Mouse (Mus musculus) stomach, embryonic 16.5 days (tissue): ENCODE results near the gene Gm3233. TPM values are rescaled to one million over a fixed set of nuclear protein-coding genes. Genes with fewer than 3 reads are reported as not detected.
"Not testable (repeated sequence)": the region's sequence is repeated elsewhere in the genome, so short reads cannot be mapped to it uniquely, and the experiment has no call there.

Experiments
- ATAC-seq: fragments of 200-750 bp; cut with Nextera tagmentation; 2 replicates; pipeline ENCODE4 v1.8.0; 2017; ENCODE audit warnings: moderate number of reproducible peaks, moderate TSS enrichment; ENCODE audit not compliant: insufficient read depth, low FRiP score
- H3K27ac ChIP-seq: fragments of 300-500 bp; sonication (generic); 2 replicates; pipeline ENCODE4 v1.5.1; 2014; ENCODE audit warnings: low read length
- H3K27me3 ChIP-seq: fragments of 300-500 bp; sonication (generic); 2 replicates; pipeline ENCODE4 v1.6.1; 2014; ENCODE audit warnings: low read length, control low read depth, mixed read lengths; ENCODE audit not compliant: control insufficient read depth, insufficient read depth
- H3K36me3 ChIP-seq: fragments of 300-500 bp; sonication (generic); 2 replicates; pipeline ENCODE4 v1.6.1; 2014; ENCODE audit warnings: low read length; ENCODE audit not compliant: control insufficient read depth, insufficient read depth
- H3K4me1 ChIP-seq: fragments of 300-500 bp; sonication (generic); 2 replicates; pipeline ENCODE4 v1.6.1; 2014; ENCODE audit warnings: low read length, control low read depth, mixed read lengths; ENCODE audit not compliant: control insufficient read depth, insufficient read depth
- H3K4me2 ChIP-seq: fragments of 300-500 bp; sonication (generic); 2 replicates; pipeline ENCODE4 v1.6.1; 2014; ENCODE audit warnings: low read depth, low read length, mixed read lengths
- H3K4me3 ChIP-seq: fragments of 300-500 bp; sonication (generic); replicated peaks from 2 replicates; pipeline ENCODE4 v1.5.1; 2014; ENCODE audit warnings: mild to moderate bottlenecking, low read length
- H3K9ac ChIP-seq: fragments of 300-500 bp; sonication (generic); 2 replicates; pipeline ENCODE4 v1.6.1; 2014; ENCODE audit warnings: low read length
- H3K9me3 ChIP-seq: fragments of 300-500 bp; sonication (generic); replicated peaks from 2 replicates; pipeline ENCODE4 v1.6.1; 2016; ENCODE audit warnings: low read length, control low read depth; ENCODE audit not compliant: control insufficient read depth
- WGBS: fragments of 180-500 bp; shearing (Covaris S2); extraction: QIAGEN DNeasy Blood & Tissue Kit; methylation state at CpG from one replicate; pipeline ENCODE4 v1.1.7; 2014; 5-methylcytosine and 5-hydroxymethylcytosine counted together
- polyA plus RNA-seq: library from polyadenylated mRNA; unstranded; fragments of >200 nt; fragmentation: Nextera tagmentation; extraction: Ambion mirVana; gene quantifications from 2 replicates; pipeline ENCODE4 v1.2.1, GENCODE M21; 2015

Gm3233 gene
- polyA plus RNA-seq, 1 experiment from 2014 or later: not detected

DNA sequence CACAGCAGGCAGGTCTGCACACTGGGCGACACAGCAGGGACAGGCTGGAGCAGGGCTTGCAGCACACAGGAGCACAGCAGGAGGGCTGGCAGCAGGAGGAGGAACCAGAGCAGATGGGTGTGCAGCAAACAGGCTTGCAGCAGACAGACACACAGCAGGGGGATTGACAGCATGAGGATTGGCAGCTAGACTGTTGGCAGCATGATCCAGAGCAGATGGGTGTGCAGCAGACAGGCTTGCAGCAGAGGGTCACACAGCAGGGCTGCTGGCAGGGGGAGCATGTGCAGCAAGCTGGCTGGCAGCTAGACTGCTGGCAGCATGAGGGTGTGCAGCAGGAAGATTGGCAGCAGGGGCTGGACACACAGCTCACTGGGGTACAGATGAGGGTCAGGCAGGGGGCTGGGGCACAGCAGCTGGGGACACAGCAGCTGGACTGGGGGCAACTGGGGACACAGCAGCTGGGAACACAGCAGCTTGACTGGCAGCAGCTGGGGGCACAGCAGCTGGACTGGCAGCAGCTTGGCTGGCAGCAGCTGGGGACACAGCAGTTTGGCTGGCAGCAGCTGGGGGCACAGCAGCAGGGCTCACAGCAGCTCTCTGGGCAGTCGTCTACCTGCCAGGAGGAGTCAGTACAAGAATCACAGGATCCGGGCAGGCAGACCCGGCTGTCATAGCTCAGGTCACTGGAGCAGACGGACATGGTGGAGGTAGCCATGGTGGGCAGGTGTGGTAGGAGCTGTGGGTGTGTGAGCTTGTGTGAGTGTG is 17.4 kb downstream of the Gm3233 start, which contains the start of gene Gm18596:
Gm18596 (minus strand) TSS at position 715 of the 765 bp plus-strand sequence.
- not testable (repeated sequence) for ATAC-seq, H3K4me1 ChIP-seq, H3K36me3 ChIP-seq, H3K4me2 ChIP-seq, H3K9me3 ChIP-seq, H3K4me3 ChIP-seq, H3K27ac ChIP-seq, H3K9ac ChIP-seq, H3K27me3 ChIP-seq
- WGBS: 48% methylated on average over 4 of the region's 5 CpGs

DNA sequence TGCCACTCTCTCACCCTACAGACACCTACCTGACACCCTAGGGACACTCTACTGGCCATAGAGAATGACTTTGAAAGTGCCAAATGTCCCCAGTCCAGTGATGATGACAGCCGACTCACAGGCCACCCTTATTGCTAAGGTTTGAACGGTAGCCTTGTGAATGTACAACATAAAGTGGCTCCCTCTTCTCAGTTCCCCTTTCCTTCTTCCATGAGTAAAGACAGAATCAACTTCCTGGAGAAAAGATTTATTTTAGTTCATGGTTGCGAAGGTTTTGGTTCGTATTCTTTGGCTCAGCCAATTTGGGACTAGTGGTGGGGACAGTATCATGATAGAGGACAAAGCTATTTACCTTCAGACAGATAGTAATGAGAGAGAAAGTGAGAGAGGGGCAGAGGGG is 20.6 kb downstream of the Gm3233 start:
- no peaks in the 10 kb centered on the region for H3K27me3 ChIP-seq
- H3K9ac ChIP-seq: no peak overlapping the region
- no peak overlapping the region for H3K4me2 ChIP-seq
- H3K4me1 ChIP-seq: no peaks in the 10 kb centered on the region
- H3K36me3 ChIP-seq: no peaks in the 10 kb centered on the region
- ATAC-seq: no peak
- no peak overlapping the region for H3K4me3 ChIP-seq
- H3K27ac ChIP-seq: no peak overlapping the region
- 86% methylated on average over 4 of the region's 4 CpGs for WGBS
- H3K9me3 ChIP-seq: peaks cover 6% of the 10 kb centered on the region; the same call in 1 of the 2 replicates

DNA sequence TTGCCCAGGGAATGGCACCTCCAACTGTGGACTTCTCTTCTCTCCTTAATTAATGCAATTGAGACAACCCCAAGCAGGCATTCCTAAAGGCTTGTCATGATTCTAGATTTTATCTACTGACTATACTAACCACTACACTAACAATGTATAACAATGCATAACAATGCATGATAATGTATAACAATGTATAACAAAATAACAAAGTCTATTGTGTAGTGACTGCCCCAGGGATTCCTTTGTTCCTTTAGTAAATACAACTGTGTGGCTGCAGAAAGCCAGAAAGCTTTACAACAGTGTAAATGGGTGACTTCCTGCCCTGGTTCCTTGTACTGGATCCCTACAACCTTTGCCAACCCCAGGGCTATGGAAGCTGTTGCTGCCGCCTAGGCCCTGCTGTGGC is 23.6 kb downstream of the Gm3233 start:
- no peak for ATAC-seq
- Histone ChIP-seq H3K36me3 (no peaks in the 10 kb centered on the region), H3K4me1 (no peaks in the 10 kb centered on the region), H3K27me3 (no peaks in the 10 kb centered on the region), H3K9ac (no peak overlapping the region), H3K4me3 (no peak overlapping the region), H3K9me3 (peaks cover 6% of the 10 kb centered on the region; the same call in 1 of the 2 replicates), H3K27ac (no peak overlapping the region), H3K4me2 (no peak overlapping the region)
- 91% methylated on average over 1 of the region's 1 CpGs for WGBS

DNA sequence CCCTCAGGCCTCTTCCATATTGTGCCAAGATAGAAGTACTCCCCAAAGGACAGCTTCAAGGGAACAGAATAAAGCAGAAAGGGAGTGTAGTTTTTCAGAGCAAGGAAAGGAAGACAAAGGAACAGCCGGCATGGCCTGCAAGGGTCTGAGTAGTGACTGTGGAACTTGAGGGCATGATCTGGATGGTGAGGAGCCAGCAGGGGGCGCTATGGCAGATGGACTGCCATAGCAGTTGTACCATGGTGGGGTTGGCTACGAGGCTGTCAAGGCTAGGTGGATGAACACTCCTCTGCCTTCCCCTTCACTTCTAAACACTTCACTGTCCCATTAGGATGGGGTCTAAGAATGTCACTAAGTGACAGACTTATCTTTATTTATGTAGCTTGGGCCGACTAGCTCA is 30.2 kb downstream of the Gm3233 start:
- no peak overlapping the region for H3K27ac ChIP-seq
- H3K27me3 ChIP-seq: no peaks in the 10 kb centered on the region
- H3K4me1 ChIP-seq: no peaks in the 10 kb centered on the region
- H3K9me3 ChIP-seq: no peaks in the 10 kb centered on the region
- no peaks in the 10 kb centered on the region for H3K36me3 ChIP-seq
- no peak overlapping the region for H3K4me2 ChIP-seq
- 46% methylated on average over 4 of the region's 4 CpGs for WGBS
- H3K4me3 ChIP-seq: no peak overlapping the region
- no peak for ATAC-seq
- H3K9ac ChIP-seq: no peak overlapping the region

DNA sequence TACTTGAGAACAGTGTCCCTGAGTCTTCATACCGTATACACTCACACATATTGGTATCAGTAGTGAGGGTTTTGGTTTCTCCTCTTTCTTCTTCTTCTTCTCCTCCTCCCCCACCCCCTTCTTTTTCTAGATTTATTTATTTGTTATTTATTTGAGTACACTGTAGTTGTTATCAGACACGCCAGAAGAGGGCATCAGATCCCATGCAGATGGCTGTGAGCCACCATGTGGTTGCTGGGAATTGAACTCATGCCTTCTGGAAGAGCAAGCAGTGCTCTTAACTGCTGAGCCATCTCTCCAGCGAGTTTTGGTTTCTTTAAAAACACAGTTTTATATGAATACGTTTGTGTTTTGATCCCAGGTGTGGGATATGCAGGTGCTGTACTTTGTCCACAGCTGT is 31.2 kb downstream of the Gm3233 start:
- H3K36me3 ChIP-seq: no peaks in the 10 kb centered on the region
- WGBS: 52% methylated on average over 4 of the region's 4 CpGs
- no peak for ATAC-seq

DNA sequence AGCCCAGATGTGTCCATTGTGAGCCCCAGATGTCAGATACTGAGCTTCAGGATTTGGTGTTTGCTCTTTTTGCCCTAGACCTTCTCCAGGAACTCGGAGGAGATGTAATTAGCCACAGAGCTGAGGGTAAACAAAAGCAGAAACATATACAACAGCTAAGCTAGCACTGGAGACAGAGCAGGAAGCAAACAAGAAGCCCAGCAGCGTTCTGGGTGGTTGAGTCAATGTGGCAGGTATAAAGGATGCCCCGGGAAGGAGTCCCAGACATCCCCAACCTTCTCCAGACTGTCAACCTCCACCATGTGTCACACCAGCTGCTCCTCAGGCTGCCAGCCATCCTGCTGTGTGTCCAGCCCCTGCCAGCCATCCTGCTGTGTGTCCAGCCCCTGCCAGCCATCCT is 33.3 kb downstream of the Gm3233 start, which contains the start of gene Gm10100:
Gm10100 (plus strand) TSS at position 301 of the 400 bp plus-strand sequence.
- Histone ChIP-seq H3K9me3 (no peaks in the 10 kb centered on the region), H3K4me3 (no peak within 1 kb of the TSS), H3K4me2 (no peak within 1 kb of the TSS), H3K4me1 (no peaks in the 10 kb centered on the region), H3K27ac (no peak within 1 kb of the TSS), H3K9ac (no peak within 1 kb of the TSS), H3K27me3 (no peaks in the 10 kb centered on the region), H3K36me3 (no peaks in the 10 kb centered on the region)
- ATAC-seq: no peak
- 25% methylated on average over 3 of the region's 3 CpGs for WGBS

More for the DNA sequence above, 31.2 kb downstream of the Gm3233 start:
- H3K9ac ChIP-seq: no peak overlapping the region
- no peak overlapping the region for H3K4me3 ChIP-seq
- no peaks in the 10 kb centered on the region for H3K27me3 ChIP-seq
- H3K4me2 ChIP-seq: no peak overlapping the region
- no peaks in the 10 kb centered on the region for H3K4me1 ChIP-seq
- no peak overlapping the region for H3K27ac ChIP-seq
- no peaks in the 10 kb centered on the region for H3K9me3 ChIP-seq

DNA sequence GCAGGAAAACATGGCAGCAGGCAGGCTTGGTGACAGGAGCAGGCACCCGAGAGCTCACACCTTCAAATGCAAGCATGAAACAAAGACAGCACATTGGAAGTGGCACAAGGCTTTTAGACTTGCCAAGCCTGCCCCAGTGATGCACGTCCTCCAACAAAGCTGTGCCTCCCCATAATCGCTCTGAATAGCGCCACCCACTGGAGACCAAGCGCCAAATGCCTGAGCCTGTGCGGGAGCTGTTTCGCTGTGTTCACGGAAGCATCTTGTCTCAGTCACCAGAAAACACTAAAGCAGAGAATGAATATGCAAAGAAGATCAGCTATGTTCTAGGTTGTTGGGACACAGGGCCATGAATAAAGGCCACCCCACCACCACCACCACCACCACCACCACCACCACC is 34.6 kb downstream of the Gm3233 start:
- H3K4me1 ChIP-seq: no peaks in the 10 kb centered on the region
- H3K9ac ChIP-seq: no peak overlapping the region
- WGBS: 79% methylated on average over 8 of the region's 8 CpGs
- H3K4me2 ChIP-seq: no peak overlapping the region
- ATAC-seq: no peak
- no peak overlapping the region for H3K27ac ChIP-seq
- H3K9me3 ChIP-seq: no peaks in the 10 kb centered on the region
- H3K36me3 ChIP-seq: no peaks in the 10 kb centered on the region
- no peak overlapping the region for H3K4me3 ChIP-seq
- no peaks in the 10 kb centered on the region for H3K27me3 ChIP-seq

DNA sequence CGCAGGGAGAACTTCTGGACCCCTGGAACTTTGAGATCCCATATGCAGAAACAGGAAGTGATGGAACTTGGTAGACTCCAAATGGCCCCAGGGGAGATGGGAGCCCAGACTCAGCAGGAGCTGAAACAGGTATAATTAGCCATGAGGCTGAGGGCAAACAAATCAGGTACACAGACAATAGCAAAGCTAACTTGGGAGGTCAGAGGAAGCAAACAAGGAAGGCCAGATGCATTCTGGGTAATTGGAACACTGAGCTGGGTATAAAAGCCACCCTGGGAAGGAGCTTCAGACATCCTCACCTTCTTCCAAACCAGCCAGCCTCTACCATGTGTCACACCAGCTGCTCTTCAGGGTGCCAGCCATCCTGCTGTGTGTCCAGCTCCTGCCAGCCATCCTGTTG is 39.2 kb downstream of the Gm3233 start, which contains the start of gene Krtap12-1:
Krtap12-1 (plus strand) TSS at position 301 of the 400 bp plus-strand sequence.
- not testable (repeated sequence) for H3K27ac ChIP-seq, H3K4me2 ChIP-seq, H3K36me3 ChIP-seq, H3K27me3 ChIP-seq, H3K4me3 ChIP-seq, H3K4me1 ChIP-seq, ATAC-seq, H3K9me3 ChIP-seq, H3K9ac ChIP-seq
- 85% methylated on average over 1 of the region's 1 CpGs for WGBS

DNA sequence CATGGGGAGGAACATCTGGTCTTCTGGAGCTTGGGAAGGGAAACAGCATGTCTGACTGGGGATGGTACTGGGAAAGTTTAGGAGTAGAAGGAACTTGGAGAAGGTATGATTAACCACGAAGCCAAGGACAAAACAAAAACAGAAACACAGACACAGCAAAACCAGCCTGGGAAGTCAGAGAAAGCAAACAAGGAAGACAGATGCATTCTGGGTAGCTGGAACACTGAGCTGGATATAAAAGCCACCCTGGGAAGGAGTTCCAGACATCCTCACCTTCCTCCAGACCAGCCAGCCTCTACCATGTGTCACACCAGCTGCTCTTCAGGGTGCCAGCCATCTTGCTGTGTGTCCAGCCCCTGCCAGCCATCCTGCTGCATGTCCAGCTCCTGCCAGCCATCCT is 44.0 kb downstream of the Gm3233 start, which contains the start of gene Gm10142:
Gm10142 (plus strand) TSS at position 301 of the 400 bp plus-strand sequence.
- Histone ChIP-seq H3K9me3 (no peaks in the 10 kb centered on the region), H3K9ac (no peak within 1 kb of the TSS), H3K4me3 (no peak within 1 kb of the TSS), H3K36me3 (no peaks in the 10 kb centered on the region), H3K4me2 (no peak within 1 kb of the TSS), H3K4me1 (no peaks in the 10 kb centered on the region), H3K27me3 (no peaks in the 10 kb centered on the region), H3K27ac (no peak within 1 kb of the TSS)
- no peak for ATAC-seq
- 87% methylated on average over 1 of the region's 1 CpGs for WGBS
